Mouse (Mus musculus) urinary bladder, postnatal 36 days (tissue): Measurements from ENCODE around the gene Ccdc71.

Experiments
- DNase-seq, 2 experiments: peaks; one replicate each; pipeline ENCODE4 v3.0.0; 2022; ENCODE audit warnings: low spot score in 2 of 2, mixed read lengths in 1 of 2

Ccdc71 gene

DNA sequence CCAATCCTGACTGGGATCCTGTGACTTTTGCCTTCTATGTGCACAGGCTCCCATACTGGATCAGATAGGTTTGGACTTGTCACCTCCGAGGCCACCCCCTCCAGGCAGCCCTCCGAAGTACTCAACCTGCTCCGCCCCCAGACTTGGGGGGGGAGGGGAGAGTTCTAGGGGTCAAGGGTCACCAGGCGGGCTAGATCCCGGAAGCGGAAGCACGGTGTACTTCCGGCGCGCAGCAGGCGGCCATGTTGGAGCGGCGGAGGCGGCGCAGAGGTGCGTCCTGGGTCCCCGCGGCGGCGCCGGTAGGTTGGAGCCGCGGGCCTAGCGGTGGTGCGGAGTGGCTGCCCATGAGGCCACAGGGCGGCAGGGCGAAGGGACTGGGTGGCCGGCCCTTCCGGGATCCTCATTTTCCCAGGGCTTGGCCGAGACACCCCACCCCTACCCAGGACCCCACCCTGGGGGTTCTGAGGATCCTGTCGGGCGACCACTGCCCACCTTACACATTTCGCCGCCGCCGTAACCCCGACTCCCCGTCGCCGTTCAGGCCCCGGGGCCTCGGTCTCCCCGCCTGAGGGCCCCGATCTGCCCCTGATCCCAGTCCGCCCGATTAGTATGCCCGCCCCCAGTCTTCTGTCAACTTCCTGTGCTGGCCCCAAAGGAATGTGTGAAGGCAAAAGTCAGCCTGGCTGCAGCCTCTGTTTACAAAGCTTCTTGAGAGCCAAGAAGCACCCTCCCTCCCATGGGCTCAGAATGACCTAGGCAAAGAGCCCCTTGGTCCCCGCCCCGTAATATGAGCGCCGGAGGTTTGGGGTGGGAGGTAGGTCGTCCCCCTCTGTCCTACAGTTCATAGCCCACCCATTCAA is at the start of gene Ccdc71:
Gene Ccdc71 (plus strand): TSS at position 209 of the 860 bp plus-strand sequence.
- DNase-seq, result peak; percentile 76 to 86

DNA sequence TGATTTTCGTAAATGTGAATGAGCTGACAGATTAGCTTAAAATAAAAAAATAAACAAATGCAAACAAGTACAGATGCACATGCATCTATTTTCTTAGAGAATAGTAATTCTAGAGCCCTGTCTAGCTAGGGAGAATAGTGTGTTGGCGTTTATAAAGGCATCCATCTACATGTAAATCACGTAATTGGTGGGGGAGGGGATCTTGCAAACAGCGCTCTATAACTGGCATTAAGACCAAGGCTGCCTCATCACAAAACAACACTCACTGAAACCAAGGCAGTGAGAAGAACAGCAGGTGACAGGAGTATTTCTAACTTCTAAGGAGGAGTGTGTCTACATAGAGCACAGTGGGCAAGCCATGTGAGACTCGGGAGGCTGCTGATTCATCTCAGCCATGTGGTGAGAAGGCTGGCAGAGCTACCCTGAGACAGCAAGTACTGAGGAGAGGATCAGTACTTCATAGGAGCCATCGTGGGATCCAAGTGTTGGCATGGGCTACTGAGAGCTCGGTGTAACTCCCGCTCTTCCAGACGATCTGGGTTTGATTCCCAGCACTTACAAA is 48.9 kb upstream of the Ccdc71 start:
- no peak for DNase-seq

- no peak for DNase-seq
These were observed 48.1 kb upstream of the Ccdc71 start for GRCm38 (mm10) chr9:108412221-108412620.

- DNase-seq, result no peak
These were observed 31.9 kb upstream of the Ccdc71 start, which contains the start of gene Ccdc36 for GRCm38 (mm10) chr9:108428384-108428783. Gene Ccdc36, minus strand, starts transcription at chr9:108428484.

- no peak for DNase-seq
These were observed 28.8 kb upstream of the Ccdc71 start for GRCm38 (mm10) chr9:108431431-108432067.

GRCm38 (mm10) chr9:108436182-108436581 is 24.1 kb upstream of the Ccdc71 start, which contains the start of gene BC048562:
Gene BC048562, plus strand, starts transcription at chr9:108436482.
- no peak for DNase-seq

GRCm38 (mm10) chr9:108439176-108439575 is 21.2 kb upstream of the Ccdc71 start:
- DNase-seq, result no peak

DNA sequence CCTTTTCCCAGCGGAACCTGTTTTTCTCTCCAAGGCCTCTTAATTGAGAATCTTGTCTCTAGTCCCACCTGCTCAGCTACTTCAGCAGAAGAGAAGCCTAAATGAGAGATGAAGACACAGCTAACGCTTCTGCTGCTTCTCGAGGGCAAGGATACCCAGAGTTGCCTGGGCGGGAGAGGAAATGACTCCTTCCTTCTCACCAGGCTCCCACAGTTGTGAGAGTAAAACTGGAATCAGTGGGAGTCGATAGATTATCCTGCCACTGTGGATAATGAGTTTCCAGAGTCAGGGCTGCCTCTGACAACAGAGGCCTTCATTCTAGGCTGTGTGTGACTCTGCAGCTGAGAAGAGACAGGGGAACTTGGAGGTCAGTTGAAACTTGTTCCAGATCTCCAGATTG is 19.8 kb upstream of the Ccdc71 start:
- DNase-seq, result no peak

DNA sequence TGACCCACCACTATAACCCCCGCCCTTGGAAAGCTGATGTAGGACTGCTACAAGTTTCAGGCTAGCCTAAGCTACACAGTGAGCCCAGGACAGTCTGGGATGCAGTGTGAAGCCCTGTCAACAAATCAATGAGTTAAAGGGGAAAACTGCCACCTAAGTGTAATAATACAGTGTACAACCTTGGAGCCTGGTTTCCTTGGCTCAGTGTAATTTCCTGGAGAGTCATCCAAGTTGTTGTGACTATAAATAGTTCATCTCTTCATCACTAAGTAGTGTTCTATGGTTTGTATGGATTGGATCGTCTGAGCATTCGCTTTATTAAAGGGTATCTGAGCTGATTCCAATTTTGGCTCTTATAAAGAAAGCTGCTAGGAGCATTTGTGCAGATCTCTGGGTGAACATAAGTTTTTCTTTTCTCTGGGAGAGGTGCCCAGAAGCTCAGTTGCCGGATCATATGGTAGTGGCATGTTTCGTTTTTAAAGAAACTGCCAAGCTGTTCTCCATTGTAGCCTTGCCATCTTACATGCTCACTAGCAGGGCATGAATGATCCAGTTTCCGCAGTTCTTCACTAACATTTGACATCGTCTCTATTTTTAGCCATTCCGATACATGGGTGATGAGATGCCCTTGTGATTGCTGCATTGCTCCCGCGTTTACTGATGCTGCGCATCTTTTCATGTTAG is 18.9 kb upstream of the Ccdc71 start:
- DNase-seq, result no peak

- no peak for DNase-seq
These were observed 15.2 kb upstream of the Ccdc71 start for GRCm38 (mm10) chr9:108445125-108445524.

DNA sequence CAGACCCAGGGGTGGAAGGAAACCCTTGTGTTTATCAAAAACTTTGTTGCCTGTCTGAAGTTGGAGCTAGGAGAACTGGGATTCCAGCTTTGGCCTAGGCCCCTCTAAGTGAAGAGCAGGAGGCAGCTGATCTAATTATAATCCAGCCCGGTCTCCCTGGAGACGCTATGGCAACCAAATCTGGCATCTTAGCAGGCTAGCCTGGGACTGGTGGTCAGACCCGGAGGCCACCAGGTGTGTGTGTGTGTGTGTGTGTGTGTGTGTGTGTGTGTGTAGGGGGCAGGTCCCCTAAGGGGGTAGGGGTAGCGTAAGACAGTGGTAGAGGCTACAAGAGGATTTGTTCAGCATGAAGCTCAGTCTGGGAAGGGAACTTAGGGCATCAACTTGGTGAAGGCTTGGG is 10.5 kb upstream of the Ccdc71 start:
- DNase-seq, result no peak

DNA sequence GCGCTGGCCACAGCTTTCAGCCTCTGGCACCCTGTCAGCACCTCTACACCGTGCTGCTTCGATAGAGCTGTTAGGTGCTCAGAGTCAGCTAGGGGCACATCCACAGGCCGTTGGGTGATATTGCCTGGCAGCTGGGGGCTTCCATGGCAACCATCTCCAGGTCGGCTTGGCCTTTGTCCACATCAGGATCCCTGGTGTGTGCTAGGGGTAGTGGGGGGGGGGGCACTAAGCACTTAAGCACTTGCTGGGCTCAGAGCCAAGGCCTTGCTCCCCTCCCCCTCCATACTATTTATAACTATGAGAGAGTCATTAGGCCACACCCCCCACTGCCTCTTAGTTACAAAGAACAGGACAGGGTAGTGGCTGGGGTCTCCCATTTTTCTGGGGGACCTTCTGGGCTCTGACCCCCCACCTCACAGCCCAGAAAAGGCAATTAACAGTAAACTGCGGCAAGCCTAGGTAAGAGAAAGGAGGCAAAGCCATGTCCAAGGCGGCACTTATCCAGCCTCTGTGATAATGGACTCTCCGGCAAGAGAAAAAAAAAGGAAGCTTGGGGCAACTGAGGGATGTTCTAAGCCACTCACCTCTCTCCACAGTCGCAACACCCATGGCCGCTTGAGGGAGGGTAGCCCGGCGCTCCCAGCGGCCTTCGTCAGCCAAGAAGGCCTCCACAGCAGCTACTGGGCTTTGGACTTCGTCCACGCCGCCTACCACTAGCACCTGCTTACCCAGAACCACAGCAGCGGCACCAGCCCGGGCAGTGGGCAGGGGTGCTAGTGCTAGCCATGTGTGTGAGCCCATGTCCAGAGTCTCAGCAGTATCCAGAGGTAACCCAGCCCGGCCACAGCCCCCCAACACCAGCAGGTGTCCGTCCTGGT is 9.8 kb upstream of the Ccdc71 start:
- DNase-seq, result no peak

- no peak for DNase-seq
These were observed 9.2 kb upstream of the Ccdc71 start for GRCm38 (mm10) chr9:108451170-108451493.

- DNase-seq, result no peak
These were observed 8.7 kb upstream of the Ccdc71 start for GRCm38 (mm10) chr9:108451519-108452160.

DNA sequence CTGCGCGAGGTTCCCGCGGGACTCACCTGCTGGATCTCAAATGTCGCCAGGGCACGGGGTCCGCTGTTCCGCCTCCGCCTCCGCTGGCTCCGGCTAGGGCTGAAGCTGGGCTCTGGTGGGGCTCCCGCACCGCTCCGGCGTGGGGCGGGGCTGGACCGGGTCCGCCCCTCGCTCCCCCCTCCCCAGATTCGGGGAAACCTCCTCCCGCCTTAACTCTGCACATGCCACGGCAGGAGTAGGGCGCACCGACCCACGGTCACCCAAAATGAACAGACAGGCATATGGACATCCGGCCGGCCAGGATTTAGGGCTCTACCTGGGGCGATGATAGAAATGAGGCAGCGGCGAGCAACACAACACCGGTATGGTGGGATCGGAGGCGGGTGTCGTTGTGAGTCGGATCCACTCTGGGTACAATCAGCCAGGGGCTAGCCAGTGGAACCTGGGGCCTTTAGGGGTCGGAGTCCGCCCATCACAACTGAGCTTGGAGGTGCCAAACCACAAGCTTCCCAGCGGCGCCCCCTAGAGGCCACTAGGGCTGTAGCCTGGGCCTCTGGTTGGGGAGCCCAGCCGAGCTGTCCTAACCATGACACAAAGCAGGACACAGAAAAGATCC is 7.9 kb upstream of the Ccdc71 start:
- DNase-seq, result peak; percentile 77 to 84

GRCm38 (mm10) chr9:108452911-108453310 is 7.4 kb upstream of the Ccdc71 start:
- no peak for DNase-seq

GRCm38 (mm10) chr9:108453458-108453857 is 6.9 kb upstream of the Ccdc71 start:
- DNase-seq, result no peak

DNA sequence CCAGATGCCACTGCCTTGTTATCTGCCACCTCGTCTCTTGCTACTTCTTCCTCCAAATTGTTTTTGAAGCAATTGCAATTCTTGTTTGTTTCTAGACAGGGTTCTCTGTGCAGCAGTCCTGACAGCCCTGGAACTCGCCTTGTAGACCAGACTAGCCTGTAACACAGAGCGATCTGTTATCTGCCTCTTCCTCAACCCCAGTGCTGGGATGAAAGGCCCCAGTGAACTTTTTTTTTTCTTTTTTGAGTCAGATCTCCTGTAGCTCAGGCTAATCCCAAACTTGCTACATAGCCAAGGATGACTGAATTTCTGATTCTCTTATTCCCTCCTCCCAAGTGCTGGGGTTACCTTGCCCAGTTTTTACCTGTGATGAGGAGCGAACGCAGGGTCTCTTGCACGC is 5.9 kb upstream of the Ccdc71 start:
- DNase-seq, result no peak

- DNase-seq, result no peak
These were observed 4.4 kb upstream of the Ccdc71 start for GRCm38 (mm10) chr9:108455747-108456571.
